Mouse (Mus musculus): ENCODE measurements around the gene Ralgapb. TPM values are rescaled to one million over a fixed set of nuclear protein-coding genes. Genes with fewer than 3 reads are reported as not detected.

The Ralgapb gene
- polyA plus RNA-seq, 1 experiment, result 18.8 TPM

DNA sequence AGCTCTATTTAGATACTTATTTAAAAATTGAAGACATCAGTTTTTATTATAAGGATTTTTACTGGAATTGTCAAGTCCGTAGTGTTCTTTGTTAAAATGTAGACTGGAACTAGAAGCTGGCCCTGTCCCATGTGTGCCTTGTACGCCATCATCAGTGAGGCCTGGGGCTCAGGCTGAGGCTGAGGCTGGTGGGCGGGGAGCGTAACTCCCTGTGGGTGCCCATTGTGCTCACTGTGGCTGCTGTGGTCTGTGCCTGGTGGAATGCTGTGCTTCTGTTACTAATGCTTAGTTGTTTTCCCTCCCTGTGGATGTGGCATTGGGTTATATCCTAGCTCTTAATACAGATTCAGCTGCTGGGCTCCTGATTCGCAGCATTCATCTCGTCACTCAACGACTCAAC lies 40.2 kb downstream of the Ralgapb start:
- H3K4me3 ChIP-seq (ENCODE audit: control insufficient read depth, low read depth, low read length), result no peak overlapping the region
- H3K27ac ChIP-seq (ENCODE audit: control insufficient read depth, insufficient read depth, low read depth, low read length), result no peak overlapping the region
- H3K27me3 ChIP-seq (ENCODE audit: control insufficient read depth, insufficient read depth, low read length), result no peaks in the 10 kb centered on the region
- H3K36me3 ChIP-seq (ENCODE audit: control insufficient read depth, insufficient read depth, low read length), result peaks cover 1% of the 10 kb centered on the region; the same call in 1 of the 2 replicates
- TF ChIP-seq CTCF (IDR thresholded peaks at IDR 0.05; ENCODE audit: control insufficient read depth, insufficient read depth, insufficient replicate concordance, low read depth, low read length) (no peak), POLR2A (IDR thresholded peaks at IDR 0.05; ENCODE audit: control insufficient read depth, low read depth, low read length) (no peak)
- no peaks in the 10 kb centered on the region for H3K4me1 ChIP-seq (ENCODE audit: control insufficient read depth, insufficient read depth, low read length)

GRCm38 (mm10) chr2:158456451-158456850 lies 46.8 kb downstream of the Ralgapb start:
- Histone ChIP-seq H3K27ac (ENCODE audit: control insufficient read depth, insufficient read depth, low read depth, low read length) (no peak overlapping the region), H3K27me3 (ENCODE audit: control insufficient read depth, insufficient read depth, low read length) (no peaks in the 10 kb centered on the region), H3K4me1 (ENCODE audit: control insufficient read depth, insufficient read depth, low read length) (no peaks in the 10 kb centered on the region), H3K4me3 (ENCODE audit: control insufficient read depth, low read depth, low read length) (no peak overlapping the region), H3K36me3 (ENCODE audit: control insufficient read depth, insufficient read depth, low read length) (peaks cover 3% of the 10 kb centered on the region)
- TF ChIP-seq POLR2A (IDR thresholded peaks at IDR 0.05; ENCODE audit: control insufficient read depth, low read depth, low read length) (no peak), CTCF (IDR thresholded peaks at IDR 0.05; ENCODE audit: control insufficient read depth, insufficient read depth, insufficient replicate concordance, low read depth, low read length) (no peak)

- Histone ChIP-seq H3K4me1 (ENCODE audit: control insufficient read depth, insufficient read depth, low read length) (no peaks in the 10 kb centered on the region), H3K27me3 (ENCODE audit: control insufficient read depth, insufficient read depth, low read length) (no peaks in the 10 kb centered on the region), H3K36me3 (ENCODE audit: control insufficient read depth, insufficient read depth, low read length) (peaks cover 2% of the 10 kb centered on the region), H3K4me3 (ENCODE audit: control insufficient read depth, low read depth, low read length) (no peak overlapping the region), H3K27ac (ENCODE audit: control insufficient read depth, insufficient read depth, low read depth, low read length) (no peak overlapping the region)
- TF ChIP-seq CTCF (IDR thresholded peaks at IDR 0.05; ENCODE audit: control insufficient read depth, insufficient read depth, insufficient replicate concordance, low read depth, low read length) (no peak), POLR2A (IDR thresholded peaks at IDR 0.05; ENCODE audit: control insufficient read depth, low read depth, low read length) (no peak)
Observed at GRCm38 (mm10) chr2:158457610-158458009, 48.0 kb downstream of the Ralgapb start.

DNA sequence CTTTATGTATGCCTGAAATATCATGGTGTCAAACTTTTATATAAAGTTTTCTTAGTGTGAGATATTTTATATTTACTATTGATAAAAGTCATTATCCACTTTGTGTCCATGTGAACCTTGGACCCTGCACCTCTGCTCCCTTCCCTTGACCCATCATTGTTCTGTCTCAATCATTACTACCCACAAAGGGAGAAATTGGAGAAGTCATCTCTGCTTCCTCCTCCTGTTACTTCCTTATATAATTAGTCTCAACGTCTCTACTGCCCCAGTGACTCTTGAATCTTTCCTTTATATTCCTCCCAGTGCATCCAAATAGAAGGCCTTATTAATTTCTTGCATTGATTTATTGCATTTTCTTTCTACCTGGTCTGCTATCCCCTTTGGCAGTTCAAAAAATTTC lies 52.8 kb downstream of the Ralgapb start:
- peaks cover 2% of the 10 kb centered on the region for H3K36me3 ChIP-seq (ENCODE audit: control insufficient read depth, insufficient read depth, low read length)
- TF ChIP-seq CTCF (IDR thresholded peaks at IDR 0.05; ENCODE audit: control insufficient read depth, insufficient read depth, insufficient replicate concordance, low read depth, low read length) (no peak), POLR2A (IDR thresholded peaks at IDR 0.05; ENCODE audit: control insufficient read depth, low read depth, low read length) (no peak)

GRCm38 (mm10) chr2:158474159-158474558 lies 64.5 kb downstream of the Ralgapb start:
- no peaks in the 10 kb centered on the region for H3K27me3 ChIP-seq (ENCODE audit: control insufficient read depth, insufficient read depth, low read length)

More for the DNA sequence above, 52.8 kb downstream of the Ralgapb start:
- Histone ChIP-seq H3K27me3 (ENCODE audit: control insufficient read depth, insufficient read depth, low read length) (no peaks in the 10 kb centered on the region), H3K4me3 (ENCODE audit: control insufficient read depth, low read depth, low read length) (no peak overlapping the region), H3K4me1 (ENCODE audit: control insufficient read depth, insufficient read depth, low read length) (no peaks in the 10 kb centered on the region), H3K27ac (ENCODE audit: control insufficient read depth, insufficient read depth, low read depth, low read length) (no peak overlapping the region)

DNA sequence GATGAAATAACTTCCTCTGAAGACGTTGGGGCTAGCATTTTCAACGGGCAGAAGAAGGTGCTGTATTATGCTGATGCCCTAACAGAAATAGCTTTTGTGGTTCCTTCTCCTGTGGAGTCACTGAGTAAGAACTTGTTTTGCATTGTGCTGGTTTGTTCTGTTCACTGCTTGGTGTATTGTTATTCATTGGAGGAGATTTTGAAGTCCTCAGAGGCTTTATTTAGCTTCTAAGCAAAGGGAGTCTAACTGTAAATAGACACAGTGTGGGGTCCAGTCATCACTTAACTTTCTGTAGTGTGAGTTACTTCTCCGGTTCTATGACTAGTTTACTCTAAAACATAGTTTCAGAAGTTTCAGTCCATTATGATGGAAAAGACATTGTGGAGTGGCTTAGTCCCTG lies 68.0 kb downstream of the Ralgapb start:
- H3K4me3 ChIP-seq (ENCODE audit: control insufficient read depth, low read depth, low read length), result no peak overlapping the region
- no peak overlapping the region for H3K27ac ChIP-seq (ENCODE audit: control insufficient read depth, insufficient read depth, low read depth, low read length)
- TF ChIP-seq CTCF (IDR thresholded peaks at IDR 0.05; ENCODE audit: control insufficient read depth, insufficient read depth, insufficient replicate concordance, low read depth, low read length) (no peak), POLR2A (IDR thresholded peaks at IDR 0.05; ENCODE audit: control insufficient read depth, low read depth, low read length) (no peak)
- no peaks in the 10 kb centered on the region for H3K27me3 ChIP-seq (ENCODE audit: control insufficient read depth, insufficient read depth, low read length)
- no peaks in the 10 kb centered on the region for H3K4me1 ChIP-seq (ENCODE audit: control insufficient read depth, insufficient read depth, low read length)
- H3K36me3 ChIP-seq (ENCODE audit: control insufficient read depth, insufficient read depth, low read length), result no peaks in the 10 kb centered on the region

More at GRCm38 (mm10) chr2:158474159-158474558, 64.5 kb downstream of the Ralgapb start:
- no peak for TF ChIP-seq POLR2A (IDR thresholded peaks at IDR 0.05; ENCODE audit: control insufficient read depth, low read depth, low read length)
- TF ChIP-seq CTCF (IDR thresholded peaks at IDR 0.05; ENCODE audit: control insufficient read depth, insufficient read depth, insufficient replicate concordance, low read depth, low read length), result no peak
- Histone ChIP-seq H3K36me3 (ENCODE audit: control insufficient read depth, insufficient read depth, low read length) (no peaks in the 10 kb centered on the region), H3K4me3 (ENCODE audit: control insufficient read depth, low read depth, low read length) (no peak overlapping the region), H3K4me1 (ENCODE audit: control insufficient read depth, insufficient read depth, low read length) (no peaks in the 10 kb centered on the region), H3K27ac (ENCODE audit: control insufficient read depth, insufficient read depth, low read depth, low read length) (no peak overlapping the region)

DNA sequence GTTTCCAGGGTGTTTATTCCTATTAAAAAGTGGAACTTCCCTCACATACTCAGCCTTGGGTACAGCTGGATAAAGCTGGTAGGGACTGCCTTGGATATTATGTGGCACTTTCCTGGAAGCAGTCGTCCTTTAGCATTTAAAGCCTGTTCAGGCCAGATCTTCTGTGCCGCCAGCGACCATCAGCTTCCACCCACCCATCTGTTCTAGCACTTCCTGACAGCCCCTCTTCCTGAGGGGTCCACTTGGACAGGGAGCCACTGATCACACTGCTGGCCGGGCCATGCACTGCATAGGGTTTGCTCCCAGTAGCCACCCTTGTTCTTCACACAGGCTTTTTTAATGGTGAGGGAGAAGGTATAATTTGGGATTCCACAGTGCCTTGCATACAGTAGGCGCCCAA lies 88.8 kb downstream of the Ralgapb start:
- H3K27ac ChIP-seq (ENCODE audit: control insufficient read depth, insufficient read depth, low read depth, low read length), result no peak overlapping the region
- TF ChIP-seq POLR2A (IDR thresholded peaks at IDR 0.05; ENCODE audit: control insufficient read depth, low read depth, low read length) (no peak), CTCF (IDR thresholded peaks at IDR 0.05; ENCODE audit: control insufficient read depth, insufficient read depth, insufficient replicate concordance, low read depth, low read length) (no peak)
- H3K27me3 ChIP-seq (ENCODE audit: control insufficient read depth, insufficient read depth, low read length), result no peaks in the 10 kb centered on the region
- no peak overlapping the region for H3K4me3 ChIP-seq (ENCODE audit: control insufficient read depth, low read depth, low read length)
- no peaks in the 10 kb centered on the region for H3K36me3 ChIP-seq (ENCODE audit: control insufficient read depth, insufficient read depth, low read length)
- H3K4me1 ChIP-seq (ENCODE audit: control insufficient read depth, insufficient read depth, low read length), result no peaks in the 10 kb centered on the region

All from testis, adult 2 months (tissue).